Comparison of ENCODE assay signal across 17 mouse cellular contexts in genomic region chr3:35520131-35520530, GRCm38 (mm10).
A peak's percentile ranks its signal among the peaks of the same experiment; 100 is the strongest.
DNase-seq lines count a peak whose midpoint lies in the region; ATAC-seq and TF ChIP-seq lines count a peak whose summit lies in the region.
"Had no signal": no experiment of that assay in that cellular context is flagged by ENCODE, and none has a peak within 500 bp of the region (broad histone marks: within the 10 kb centered on the region; RNA-seq: fewer than 3 reads in every experiment).

No protein-coding gene starts in this region.

- intact Hi-C loops in left cerebral cortex, postnatal 4 days (cut with DNase I): no loop called here

- in situ Hi-C loops in Patski (cut with MboI; ENCODE audit: low pct_unique_long_range_greater_than_20kb): no loop called here

- peak; percentile 12 for ATAC-seq in Patski
- ATAC-seq in forebrain, embryonic 16.5 days: peak; percentile 64
- ATAC-seq: midbrain, embryonic 15.5 days had no signal

- H3K9me3 ChIP-seq in forebrain, embryonic 16.5 days (ENCODE audit: control insufficient read depth, low read length): no peaks in the 10 kb centered on the region
- H3K9me3 ChIP-seq: liver, embryonic 15.5 days; midbrain, embryonic 15.5 days; neural tube, embryonic 13.5 days had no signal

- TF ChIP-seq CTCF in Patski (IDR thresholded peaks at IDR 0.05): no peak

- H3K4me2 ChIP-seq in forebrain, embryonic 16.5 days (ENCODE audit: low read length): no peak overlapping the region
- H3K4me2 ChIP-seq: liver, embryonic 15.5 days; midbrain, embryonic 15.5 days; neural tube, embryonic 13.5 days had no signal

- H3K9ac ChIP-seq in forebrain, embryonic 16.5 days (replicated peaks; ENCODE audit: low read depth, low read length): no peak overlapping the region
- H3K9ac ChIP-seq: liver, embryonic 15.5 days; midbrain, embryonic 15.5 days; neural tube, embryonic 13.5 days had no signal

- 29% methylated on average over 3 of the region's 3 CpGs for WGBS in forebrain, embryonic 16.5 days

- peak; percentile 7 for DNase-seq in embryo, embryonic 10 days (ENCODE audit: low spot score)
- DNase-seq in embryo, embryonic 9.5 days (ENCODE audit: extremely low spot score): no peak
- peak; percentile 33 for DNase-seq in left cerebral cortex, postnatal 4 days
- no peak for DNase-seq in left cerebral cortex, adult 9 months (ENCODE audit: low spot score in 2 of 2)
- no peak for DNase-seq in Patski (ENCODE audit: low read depth, low spot score)
- DNase-seq in lung, postnatal 36 days: no peak
- DNase-seq in gastrocnemius, postnatal 4 days (ENCODE audit: low spot score in 2 of 2): no peak
- DNase-seq: adrenal gland, postnatal 14 days; gastrocnemius, adult 2 months; heart, postnatal 10 days; kidney, postnatal 10 days; layer of hippocampus, adult 9-11 months; thymus, postnatal 25 days had no signal

- H3K4me1 ChIP-seq in forebrain, embryonic 16.5 days (replicated peaks; ENCODE audit: control insufficient read depth, insufficient read depth, low read length): no peaks in the 10 kb centered on the region
- H3K4me1 ChIP-seq: liver, embryonic 15.5 days; midbrain, embryonic 15.5 days; neural tube, embryonic 13.5 days had no signal

- no peaks in the 10 kb centered on the region for H3K36me3 ChIP-seq in forebrain, embryonic 16.5 days (ENCODE audit: control insufficient read depth, insufficient read depth)
- H3K36me3 ChIP-seq: liver, embryonic 15.5 days; midbrain, embryonic 15.5 days; neural tube, embryonic 13.5 days had no signal

- no peak overlapping the region for H3K27ac ChIP-seq in forebrain, embryonic 16.5 days (ENCODE audit: low read length)
- H3K27ac ChIP-seq: gastrocnemius, adult 2 months; liver, embryonic 15.5 days; midbrain, embryonic 15.5 days; neural tube, embryonic 13.5 days had no signal

- H3K27me3 ChIP-seq in Patski: peaks cover 6% of the 10 kb centered on the region
- H3K27me3 ChIP-seq in forebrain, embryonic 16.5 days (replicated peaks; ENCODE audit: control insufficient read depth, insufficient read depth, low read length): no peaks in the 10 kb centered on the region
- H3K27me3 ChIP-seq: liver, embryonic 15.5 days; midbrain, embryonic 15.5 days; neural tube, embryonic 13.5 days had no signal

- CTCF ChIA-PET in Patski (lab: Charles Lee): no interaction called here

- POLR2A ChIA-PET in Patski (lab: Charles Lee): interaction anchor here (0.6 kb wide), 1 partner anchor 14 kb away, joined by 5 read pairs; no protein-coding TSS in a partner anchor

- H3K4me3 ChIP-seq in forebrain, embryonic 16.5 days (replicated peaks; ENCODE audit: low read length): no peak overlapping the region
- H3K4me3 ChIP-seq: gastrocnemius, adult 2 months; liver, embryonic 15.5 days; midbrain, embryonic 15.5 days; neural tube, embryonic 13.5 days had no signal

Comparison
In these comparisons a context has a peak if more than half of its experiments do, and no peak if none do; other contexts are left out.
1. DNase-seq: peak in embryo, embryonic 10 days (single experiment) and left cerebral cortex, postnatal 4 days (single experiment); none in embryo, embryonic 9.5 days (single experiment), left cerebral cortex, adult 9 months (0 of 2), Patski (single experiment), lung, postnatal 36 days (single experiment) and gastrocnemius, postnatal 4 days (0 of 2).